Comparison of ENCODE assay signal across 14 mouse cellular contexts in the genomic region with DNA sequence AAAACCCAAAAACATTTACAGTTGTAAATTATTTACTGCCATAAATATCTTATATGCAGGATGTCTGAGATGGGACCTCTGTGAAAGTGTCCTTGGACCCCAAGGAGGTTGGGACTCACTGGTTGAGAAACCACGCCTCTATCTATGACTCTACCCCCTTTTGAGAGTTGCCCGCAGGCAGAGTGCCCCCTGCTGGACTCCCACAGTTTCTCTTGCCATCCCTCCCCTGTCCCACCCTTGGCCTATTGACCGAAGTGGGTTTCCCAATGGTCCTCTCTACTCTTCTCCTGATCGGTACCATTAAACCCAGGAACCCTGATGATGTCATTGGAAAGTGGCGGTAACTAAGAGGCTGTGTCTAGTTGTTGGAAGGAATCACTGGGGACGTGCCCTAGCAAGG. TPM values are rescaled to one million over a fixed set of nuclear protein-coding genes. Genes with fewer than 3 reads are reported as not detected.
DNase-seq lines count a peak whose midpoint lies in the region; ATAC-seq and TF ChIP-seq lines count a peak whose summit lies in the region.
"Had no signal": no experiment of that assay in that cellular context is flagged by ENCODE, and none has a peak within 500 bp of the region (broad histone marks: within the 10 kb centered on the region; RNA-seq: fewer than 3 reads in every experiment).

No protein-coding gene starts in this region.

- WGBS in heart, embryonic 10.5 days = 88% methylated on average over 6 of the region's 6 CpGs
- 88% methylated on average over 6 of the region's 6 CpGs for WGBS in liver, adult 2 months
- 94% methylated on average over 6 of the region's 6 CpGs for WGBS in midbrain, embryonic 15.5 days

- ATAC-seq in Patski = no peak
- no peak for ATAC-seq in midbrain, embryonic 15.5 days (replicated peaks)

- peak; percentile 46 for TF ChIP-seq CTCF in liver, adult 2 months (IDR thresholded peaks at IDR 0.05; ENCODE audit: low read depth, low read length)
- TF ChIP-seq CTCF in CH12.LX (conservative IDR thresholded peaks at IDR 0.05 in 1 of 2, IDR thresholded peaks at IDR 0.05 in 1 of 2; ENCODE audit: low read depth in 2 of 2, low read length in 2 of 2) (peak in 1 of 2 experiments; percentile 51; a peak in 2 of 4 replicates), Patski (IDR thresholded peaks at IDR 0.05) (peak; percentile 40)

- dilution Hi-C loops in CH12.LX (cut with MboI; ENCODE audit: extremely low pct_ligation_motif_present, extremely low pct_unique_long_range_greater_than_20kb, low sequenced_read_pairs) = no loop called here

- H3K4me1 ChIP-seq in heart, embryonic 10.5 days = peaks cover 31% of the 10 kb centered on the region
- H3K4me1 ChIP-seq in liver, adult 2 months (ENCODE audit: control insufficient read depth, insufficient read depth, low read length) = peaks cover 16% of the 10 kb centered on the region
- H3K4me1 ChIP-seq in CH12.LX (ENCODE audit: control insufficient read depth in 1 of 2, insufficient read depth in 2 of 2) = no peaks in the 10 kb centered on the region
- H3K4me1 ChIP-seq in midbrain, embryonic 15.5 days = peaks cover 17% of the 10 kb centered on the region

- no peak overlapping the region for H3K4me3 ChIP-seq in heart, embryonic 10.5 days
- H3K4me3 ChIP-seq in liver, adult 2 months (ENCODE audit: insufficient read depth, low read depth, low read length) = no peak overlapping the region
- no peak overlapping the region for H3K4me3 ChIP-seq in CH12.LX (replicated peaks in 1 of 3; ENCODE audit: low read depth in 2 of 3, low read length in 2 of 3, poor library complexity in 1 of 3)
- H3K4me3 ChIP-seq in midbrain, embryonic 15.5 days = no peak overlapping the region
- H3K4me3 ChIP-seq: midbrain, embryonic 12.5 days; myocyte had no signal

- peak overlapping the region; percentile 3; the same call in 1 of the 2 replicates for H3K27ac ChIP-seq in heart, embryonic 10.5 days
- H3K27ac ChIP-seq in liver, adult 2 months (replicated peaks; ENCODE audit: insufficient read depth, low read depth, low read length) = no peak overlapping the region
- no peak overlapping the region for H3K27ac ChIP-seq in CH12.LX (ENCODE audit: insufficient read depth, low read depth)
- no peak overlapping the region for H3K27ac ChIP-seq in midbrain, embryonic 15.5 days
- H3K27ac ChIP-seq: midbrain, embryonic 12.5 days had no signal

- TF ChIP-seq RAD21 in CH12.LX (IDR thresholded peaks at IDR 0.05; ENCODE audit: low read depth, low read length) = peak; percentile 6

- TF ChIP-seq EP300 in CH12.LX (IDR thresholded peaks at IDR 0.05; ENCODE audit: low read length) = no peak

- CTCF ChIA-PET in Patski (lab: Charles Lee) = interaction anchor here (0.9 kb wide), 1 partner anchor 117 kb away, joined by 3 read pairs; no protein-coding TSS in a partner anchor

- POLR2A ChIA-PET in Patski (lab: Charles Lee) = no interaction called here

- H3K36me3 ChIP-seq in heart, embryonic 10.5 days = no peaks in the 10 kb centered on the region
- H3K36me3 ChIP-seq in liver, adult 2 months (ENCODE audit: control insufficient read depth, insufficient read depth, low read length) = no peaks in the 10 kb centered on the region
- H3K36me3 ChIP-seq in CH12.LX (replicated peaks in 1 of 2; ENCODE audit: control insufficient read depth in 1 of 2, insufficient read depth in 1 of 2, low read length in 1 of 2) = no peaks in the 10 kb centered on the region
- no peaks in the 10 kb centered on the region for H3K36me3 ChIP-seq in midbrain, embryonic 15.5 days (replicated peaks)
- H3K36me3 ChIP-seq: midbrain, embryonic 12.5 days had no signal

- TF ChIP-seq POLR2A in liver, adult 2 months (IDR thresholded peaks at IDR 0.05; ENCODE audit: extremely low read depth, insufficient read depth, low read length) = no peak
- TF ChIP-seq POLR2A in CH12.LX (IDR thresholded peaks at IDR 0.05; ENCODE audit: low read depth, low read length) = no peak

- no peak overlapping the region for H3K9ac ChIP-seq in liver, adult 2 months (ENCODE audit: low read depth, low read length)
- no peak overlapping the region for H3K9ac ChIP-seq in CH12.LX (ENCODE audit: insufficient read depth, low read depth)
- H3K9ac ChIP-seq in midbrain, embryonic 15.5 days = no peak overlapping the region
- H3K9ac ChIP-seq: midbrain, embryonic 12.5 days had no signal

- H3K79me2 ChIP-seq in liver, adult 2 months (ENCODE audit: control insufficient read depth, insufficient read depth, low read length) = no peaks in the 10 kb centered on the region
- no peaks in the 10 kb centered on the region for H3K79me2 ChIP-seq in CH12.LX (replicated peaks; ENCODE audit: control insufficient read depth, extremely low read depth, insufficient read depth, poor library complexity, severe bottlenecking)

- H3K9me3 ChIP-seq in heart, embryonic 10.5 days = no peaks in the 10 kb centered on the region
- no peaks in the 10 kb centered on the region for H3K9me3 ChIP-seq in CH12.LX (replicated peaks; ENCODE audit: low read length)
- no peaks in the 10 kb centered on the region for H3K9me3 ChIP-seq in midbrain, embryonic 15.5 days
- H3K9me3 ChIP-seq: midbrain, embryonic 12.5 days had no signal

- intact Hi-C loops in heart, postnatal 14 days (cut with DNase I) = loop anchor here (5.0 kb wide), 1 partner anchor 305 kb away; no protein-coding TSS in a partner anchor

- no peak for DNase-seq in heart, embryonic 10.5 days (ENCODE audit: low spot score)
- no peak for DNase-seq in heart, postnatal 14 days
- DNase-seq in liver, adult 2 months (ENCODE audit: extremely low read depth, low read depth, low spot score) = no peak
- no peak for DNase-seq in liver
- DNase-seq in CH12.LX (ENCODE audit: extremely low read depth) = no peak
- DNase-seq in Patski (ENCODE audit: low read depth, low spot score) = no peak
- DNase-seq in right cerebral cortex, postnatal 36 days (ENCODE audit: low spot score in 2 of 2) = no peak
- DNase-seq: cerebellum, postnatal 25 days; kidney, adult 11 months; lung, postnatal 4 days had no signal

- H3K27me3 ChIP-seq in heart, embryonic 10.5 days (ENCODE audit: insufficient read depth, poor library complexity, severe bottlenecking) = no peaks in the 10 kb centered on the region
- H3K27me3 ChIP-seq in liver, adult 2 months (ENCODE audit: control insufficient read depth, insufficient read depth, low read length) = no peaks in the 10 kb centered on the region
- peaks cover 74% of the 10 kb centered on the region for H3K27me3 ChIP-seq in CH12.LX (replicated peaks)
- no peaks in the 10 kb centered on the region for H3K27me3 ChIP-seq in Patski
- H3K27me3 ChIP-seq in midbrain, embryonic 15.5 days (replicated peaks) = no peaks in the 10 kb centered on the region

- H3K4me2 ChIP-seq in CH12.LX (ENCODE audit: insufficient read depth, low read depth, poor library complexity, severe bottlenecking) = no peak overlapping the region
- H3K4me2 ChIP-seq in midbrain, embryonic 15.5 days = no peak overlapping the region
- H3K4me2 ChIP-seq: midbrain, embryonic 12.5 days had no signal

- in situ Hi-C loops in CH12.LX (cut with MboI; ENCODE audit: low pct_ligation_motif_present, low pct_unique_long_range_greater_than_20kb, low sequenced_read_pairs) = no loop called here
- in situ Hi-C loops in Patski (cut with MboI; ENCODE audit: low pct_unique_long_range_greater_than_20kb) = no loop called here

TF ChIP-seq in CH12.LX, 34 proteins besides CTCF, POLR2A, EP300 and RAD21:
- TF ChIP-seq ELF1 (IDR thresholded peaks at IDR 0.05; ENCODE audit: low read depth, low read length) (no peak), SIN3A (IDR thresholded peaks at IDR 0.05; ENCODE audit: low read length) (no peak), SMC3 (IDR thresholded peaks at IDR 0.05; ENCODE audit: low read depth, low read length) (no peak), RCOR1 (conservative IDR thresholded peaks at IDR 0.05; ENCODE audit: low read depth, low read length) (no peak), CHD2 (IDR thresholded peaks at IDR 0.05; ENCODE audit: low read length) (no peak), MAX (IDR thresholded peaks at IDR 0.05; ENCODE audit: low read length) (no peak), PAX5 (IDR thresholded peaks at IDR 0.05; ENCODE audit: low read length) (no peak), CHD1 (IDR thresholded peaks at IDR 0.05; ENCODE audit: low read depth, low read length) (no peak), MXI1 (IDR thresholded peaks at IDR 0.05; ENCODE audit: low read depth, low read length) (no peak), POLR2AphosphoS2 (IDR thresholded peaks at IDR 0.05; ENCODE audit: low read depth, low read length) (no peak), KAT2A (IDR thresholded peaks at IDR 0.05; ENCODE audit: insufficient replicate concordance, low read length) (no peak), GABPA (IDR thresholded peaks at IDR 0.05; ENCODE audit: insufficient replicate concordance, low read depth, low read length) (no peak)

RNA-seq across cellular contexts. Expression of gene Rbfox2, which starts 35.2 kb away (rescaled TPM):
- polyA plus RNA-seq in heart, embryonic 10.5 days (2016; fragmentation: Nextera tagmentation; extraction: Ambion mirVana) = 76.2 and 96.5 TPM in 2 replicates
- total RNA-seq in heart, postnatal 14 days (2021) = 100 to 1,000 TPM; 112 to 118 TPM
- total RNA-seq in liver, adult 2 months (2014; rRNA removed) = 17.4 and 21.6 TPM in 2 replicates
- polyA plus RNA-seq in liver, adult 2 months (2012; rRNA removed) = 18.2 and 21.5 TPM in 2 replicates
- total RNA-seq in CH12.LX (2012; rRNA removed) (0.59 and 0.89 TPM in 2 replicates), CH12.LX (2014; rRNA removed) (not detected in 2 replicates)
- polyA plus RNA-seq in CH12.LX (2012; ENCODE audit: insufficient read length, low read depth) (not detected in 2 replicates), Patski (2021) (53.2 TPM)
- 181 and 185 TPM in 2 replicates for polyA plus RNA-seq in midbrain, embryonic 15.5 days (2015; fragmentation: Nextera tagmentation; extraction: Ambion mirVana)

RNA-seq across cellular contexts. Expression of gene Apol7a, which starts 56.9 kb away (rescaled TPM):
- polyA plus RNA-seq in heart, embryonic 10.5 days (2016; fragmentation: Nextera tagmentation; extraction: Ambion mirVana) = 0.34 TPM in 1 of 2 replicates, not detected in the other
- under 1 TPM in 1 of 2 experiments, not detected in 1; 0.17 TPM for total RNA-seq in heart, postnatal 14 days (2021)
- 104 and 121 TPM in 2 replicates for total RNA-seq in liver, adult 2 months (2014; rRNA removed)
- polyA plus RNA-seq in liver, adult 2 months (2012; rRNA removed) = 89.7 and 93.2 TPM in 2 replicates
- total RNA-seq in CH12.LX (2012; rRNA removed) (not detected in 2 replicates), CH12.LX (2014; rRNA removed) (not detected in 2 replicates)
- polyA plus RNA-seq in CH12.LX (2012; ENCODE audit: insufficient read length, low read depth) (not detected in 2 replicates), Patski (2021) (not detected)
- not detected in 2 replicates for polyA plus RNA-seq in midbrain, embryonic 15.5 days (2015; fragmentation: Nextera tagmentation; extraction: Ambion mirVana)
- polyA plus RNA-seq: hindbrain, embryonic 11.5 days; midbrain, embryonic 12.5 days had no signal

Comparison
In these comparisons a context has a peak if more than half of its experiments do, and no peak if none do; other contexts are left out.
1. RNA of gene Rbfox2, which starts 35.2 kb away (polyA plus RNA-seq): 181 to 185 TPM in midbrain, embryonic 15.5 days, 76.2 to 96.5 TPM in heart, embryonic 10.5 days, 53.2 TPM in Patski (single experiment) and 18.2 to 21.5 TPM in liver, adult 2 months; not detected in CH12.LX; every median in the first group is over 10 times any median in the second.
2. RNA of gene Apol7a, which starts 56.9 kb away (polyA plus RNA-seq): 89.7 to 93.2 TPM in liver, adult 2 months; 0.34 TPM in heart, embryonic 10.5 days, not detected in CH12.LX, not detected in Patski (single experiment) and not detected in midbrain, embryonic 15.5 days; every median in the first group is over 10 times any median in the second.